Mouse (Mus musculus): ENCODE measurements around the gene H2-M9.

H2-M9 gene

DNA sequence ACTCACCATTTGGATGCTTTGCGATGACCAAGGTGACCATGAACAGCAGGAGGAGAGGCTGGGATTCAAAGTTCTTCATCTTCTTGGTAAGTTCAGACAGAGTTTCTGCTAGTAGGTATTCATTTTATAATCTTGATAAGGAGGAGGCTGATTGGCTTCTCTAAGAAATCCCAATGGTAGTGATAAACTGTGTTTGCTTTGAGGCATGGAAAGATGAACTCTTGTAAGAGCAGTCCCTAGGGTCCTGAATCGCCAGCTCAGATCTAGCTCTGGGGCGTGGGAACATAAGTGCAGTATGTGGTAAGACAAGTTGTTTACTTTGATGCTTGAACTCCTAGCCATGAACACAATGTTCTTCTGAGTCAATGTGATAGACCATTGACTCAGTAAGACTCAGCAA is at the start of gene H2-M9:
TSS of gene H2-M9 (minus strand) at position 101 of the 400 bp plus-strand sequence.
- DNase-seq (ENCODE audit: low spot score in 2 of 2) = no peak

GRCm38 (mm10) chr17:36672119-36672518 is 29.7 kb upstream of the H2-M9 start, which contains the start of gene H2-M1:
TSS of gene H2-M1 (minus strand) at chr17:36672219.
- no peak for DNase-seq (ENCODE audit: low spot score in 2 of 2)

Measured in urinary bladder, adult 18-20 months (tissue).